8 mouse cellular contexts compared by ENCODE assay signal in genomic region chr11:77762783-77763672, GRCm38 (mm10). TPM values are rescaled to one million over a fixed set of nuclear protein-coding genes. Genes with fewer than 3 reads are reported as not detected.
DNase-seq lines count a peak whose midpoint lies in the region; ATAC-seq lines count a peak whose summit lies in the region.

Gene Myo18a (plus strand): TSS chr11:77763246.

- no peaks in the 10 kb centered on the region; the same call in 1 of the 2 replicates for H3K27me3 ChIP-seq in hindbrain, embryonic 12.5 days

- WGBS in hindbrain, embryonic 12.5 days: 2% methylated on average over 67 of the region's 79 CpGs

- peak within 1 kb of the TSS; percentile 95 for H3K27ac ChIP-seq in hindbrain, embryonic 12.5 days

- H3K9ac ChIP-seq in hindbrain, embryonic 12.5 days: peak within 1 kb of the TSS; percentile 98

- peaks cover 36% of the 10 kb centered on the region for H3K4me1 ChIP-seq in hindbrain, embryonic 12.5 days

- peak; percentile 87 for ATAC-seq in hindbrain, embryonic 12.5 days (ENCODE audit: low FRiP score)

- H3K36me3 ChIP-seq in hindbrain, embryonic 12.5 days: no peaks in the 10 kb centered on the region

- peak within 1 kb of the TSS; percentile 89 for H3K4me3 ChIP-seq in hindbrain, embryonic 12.5 days

- H3K4me2 ChIP-seq in hindbrain, embryonic 12.5 days (replicated peaks): peak within 1 kb of the TSS; percentile 84

- no peaks in the 10 kb centered on the region for H3K9me3 ChIP-seq in hindbrain, embryonic 12.5 days (replicated peaks)

- DNase-seq in NIH3T3 (ENCODE audit: low read depth): peak; percentile 96
- peak; percentile 95 to 98 for DNase-seq in cerebellum, postnatal 25 days
- DNase-seq in frontal cortex, postnatal 25 days (ENCODE audit: low spot score in 2 of 2): peak; percentile 67 to 74
- DNase-seq in layer of hippocampus, postnatal 25 days (ENCODE audit: extremely low spot score in 1 of 2, low spot score in 1 of 2): peak; percentile 86 to 90
- peak; percentile 92 for DNase-seq in lung, postnatal 14 days
- peak; percentile 86 for DNase-seq in ovary, postnatal 14 days (ENCODE audit: low spot score)
- DNase-seq in thymus, postnatal 10 days (ENCODE audit: low spot score in 2 of 2): peak; percentile 42 to 89

RNA-seq across cellular contexts. Expression of gene Myo18a, which starts in this region (rescaled TPM):
- polyA plus RNA-seq in hindbrain, embryonic 12.5 days (2016; fragmentation: Nextera tagmentation; extraction: Ambion mirVana): 55.9 and 58.9 TPM in 2 replicates
- total RNA-seq in layer of hippocampus, postnatal 25 days (2021): 100 to 1,000 TPM; 136 to 158 TPM

Comparison
In these comparisons a context has a peak if more than half of its experiments do, and no peak if none do; other contexts are left out.
1. Peak in every context shown above with its lines: DNase-seq, ATAC-seq, H3K4me3 ChIP-seq and H3K27ac ChIP-seq.